Mouse (Mus musculus) forebrain, embryonic 12.5 days (tissue): ENCODE results near the gene Gas2l1. TPM values are rescaled to one million over a fixed set of nuclear protein-coding genes. Genes with fewer than 3 reads are reported as not detected.

Experiments used
- ATAC-seq: fragments of 200-750 bp; cut with Nextera tagmentation; 2 replicates; pipeline ENCODE4 v1.8.0; 2017; ENCODE audit warnings: moderate TSS enrichment; ENCODE audit not compliant: low FRiP score
- H3K27ac ChIP-seq: fragments of 300-500 bp; sonication (generic); 2 replicates; pipeline ENCODE4 v1.5.1; 2016; ENCODE audit warnings: mild to moderate bottlenecking
- H3K27me3 ChIP-seq: fragments of 300-500 bp; sonication (generic); 2 replicates; pipeline ENCODE4 v1.6.1; 2016; ENCODE audit warnings: mild to moderate bottlenecking
- H3K36me3 ChIP-seq: fragments of 300-500 bp; sonication (generic); replicated peaks from 2 replicates; pipeline ENCODE4 v1.6.1; 2016; ENCODE audit warnings: mild to moderate bottlenecking
- H3K4me1 ChIP-seq: fragments of 300-500 bp; sonication (generic); 2 replicates; pipeline ENCODE4 v1.6.1; 2016
- H3K4me2 ChIP-seq: fragments of 300-500 bp; sonication (generic); 2 replicates; pipeline ENCODE4 v1.6.1; 2016; ENCODE audit warnings: mild to moderate bottlenecking, moderate library complexity
- H3K4me3 ChIP-seq: fragments of 300-500 bp; sonication (generic); replicated peaks from 2 replicates; pipeline ENCODE4 v1.5.1; 2016; ENCODE audit warnings: mild to moderate bottlenecking
- H3K9ac ChIP-seq: fragments of 300-500 bp; sonication (generic); 2 replicates; pipeline ENCODE4 v1.6.1; 2016; ENCODE audit warnings: mild to moderate bottlenecking
- H3K9me3 ChIP-seq: fragments of 300-500 bp; sonication (generic); 2 replicates; pipeline ENCODE4 v1.6.1; 2016
- WGBS: fragments of 180-500 bp; shearing (Covaris S2); methylation state at CpG from one replicate; pipeline ENCODE4 v1.1.7; 2016; 5-methylcytosine and 5-hydroxymethylcytosine counted together
- polyA plus RNA-seq: library from polyadenylated mRNA; unstranded; fragments of >200 nt; fragmentation: Nextera tagmentation; extraction: Ambion mirVana; gene quantifications from 2 replicates; pipeline ENCODE4 v1.2.1, GENCODE M21; 2016

Gene Gas2l1
- polyA plus RNA-seq, 1 experiment from 2014 or later, result 31.8 TPM

- H3K9ac ChIP-seq, result no peak overlapping the region
Observed at GRCm38 (mm10) chr11:5062860-5063505, 2.1 kb downstream of the Gas2l1 start.

DNA sequence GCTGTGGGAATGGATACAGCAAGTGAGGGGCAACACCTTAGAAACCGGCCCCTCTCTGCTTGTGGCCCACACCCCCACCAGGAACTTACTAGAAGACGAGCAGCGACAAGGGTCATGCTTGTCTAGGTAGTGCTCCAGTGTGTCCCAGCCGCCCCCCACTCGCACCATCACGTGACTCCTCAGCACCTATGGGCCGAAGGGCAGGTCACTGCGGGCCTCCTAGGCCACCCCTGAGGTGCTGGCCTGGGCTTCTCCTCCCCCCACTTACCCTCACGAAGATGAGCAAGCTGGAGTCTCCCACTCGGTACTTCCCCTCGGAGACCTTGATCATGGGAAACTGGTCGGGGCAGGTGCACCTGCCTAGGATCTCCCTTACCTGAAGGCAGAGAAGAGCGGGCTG lies 2.8 kb downstream of the Gas2l1 start:
- peak overlapping the region; percentile 48; the same call in 1 of the 2 replicates for H3K9ac ChIP-seq
- peaks cover 63% of the 10 kb centered on the region for H3K4me1 ChIP-seq

More at GRCm38 (mm10) chr11:5062860-5063505, 2.1 kb downstream of the Gas2l1 start:
- Histone ChIP-seq H3K9me3 (no peaks in the 10 kb centered on the region), H3K4me1 (peaks cover 56% of the 10 kb centered on the region), H3K27me3 (peaks cover 69% of the 10 kb centered on the region), H3K27ac (no peak overlapping the region), H3K4me2 (no peak overlapping the region), H3K4me3 (no peak overlapping the region), H3K36me3 (peaks cover 9% of the 10 kb centered on the region)
- 64% methylated on average over 13 of the region's 13 CpGs for WGBS
- ATAC-seq, result no peak

GRCm38 (mm10) chr11:5061413-5062139 lies 3.6 kb downstream of the Gas2l1 start:
- Histone ChIP-seq H3K36me3 (no peaks in the 10 kb centered on the region), H3K4me1 (peaks cover 68% of the 10 kb centered on the region), H3K27me3 (peaks cover 83% of the 10 kb centered on the region), H3K9ac (peak overlapping the region; percentile 48; the same call in 1 of the 2 replicates), H3K4me3 (peak overlapping the region; percentile 39), H3K27ac (no peak overlapping the region), H3K9me3 (no peaks in the 10 kb centered on the region), H3K4me2 (peak overlapping the region; percentile 70)
- peak; percentile 18 for ATAC-seq
- under 1% methylated on average over 58 of the region's 62 CpGs for WGBS

More for the DNA sequence above, 2.8 kb downstream of the Gas2l1 start:
- no peak overlapping the region for H3K27ac ChIP-seq
- no peak for ATAC-seq
- 11% methylated on average over 13 of the region's 13 CpGs for WGBS
- H3K36me3 ChIP-seq, result peaks cover 3% of the 10 kb centered on the region; the same call in 1 of the 2 replicates
- no peaks in the 10 kb centered on the region for H3K9me3 ChIP-seq
- peaks cover 75% of the 10 kb centered on the region for H3K27me3 ChIP-seq
- peak overlapping the region; percentile 39 for H3K4me3 ChIP-seq
- H3K4me2 ChIP-seq, result peak overlapping the region; percentile 70

DNA sequence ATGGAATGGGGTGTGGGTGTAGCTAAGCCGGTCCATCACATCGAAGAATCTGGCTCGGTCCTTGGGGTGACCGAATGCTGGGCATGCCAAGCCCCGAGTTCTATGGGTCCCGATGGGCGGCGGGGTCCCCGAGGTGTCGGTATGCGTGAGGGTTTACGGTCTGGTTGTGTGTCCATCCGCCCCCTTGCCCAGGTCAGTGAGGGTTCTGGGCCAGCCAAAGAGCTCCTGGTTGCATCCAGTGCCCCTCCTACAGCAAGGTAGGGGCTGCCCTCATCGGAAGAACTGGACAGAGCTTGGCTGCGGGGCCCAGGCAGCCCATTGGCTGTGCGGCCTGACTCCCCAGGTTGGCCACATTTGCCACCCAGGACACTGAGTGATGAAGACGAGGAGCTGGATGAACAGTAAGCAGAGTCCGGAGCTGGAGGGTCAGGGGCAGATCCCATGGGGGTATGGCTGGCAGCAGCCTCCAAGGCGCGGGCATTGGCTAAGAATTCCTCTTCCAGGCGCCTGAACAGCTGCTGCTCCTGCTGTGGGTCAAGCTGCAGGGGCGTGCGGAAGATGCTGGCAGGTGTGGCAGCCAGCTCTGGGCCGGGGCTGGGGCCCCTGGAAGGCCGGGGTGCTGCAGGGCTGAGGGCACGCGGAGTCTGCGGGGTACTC lies 4.2 kb downstream of the Gas2l1 start:
- 47% methylated on average over 28 of the region's 28 CpGs for WGBS
- peak overlapping the region; percentile 70 for H3K4me2 ChIP-seq
- H3K27me3 ChIP-seq, result peaks cover 90% of the 10 kb centered on the region
- H3K9ac ChIP-seq, result peak overlapping the region; percentile 48; the same call in 1 of the 2 replicates
- no peaks in the 10 kb centered on the region for H3K9me3 ChIP-seq
- no peak for ATAC-seq
- peaks cover 75% of the 10 kb centered on the region for H3K4me1 ChIP-seq
- H3K4me3 ChIP-seq, result peak overlapping the region; percentile 39
- no peak overlapping the region for H3K27ac ChIP-seq
- H3K36me3 ChIP-seq, result no peaks in the 10 kb centered on the region

DNA sequence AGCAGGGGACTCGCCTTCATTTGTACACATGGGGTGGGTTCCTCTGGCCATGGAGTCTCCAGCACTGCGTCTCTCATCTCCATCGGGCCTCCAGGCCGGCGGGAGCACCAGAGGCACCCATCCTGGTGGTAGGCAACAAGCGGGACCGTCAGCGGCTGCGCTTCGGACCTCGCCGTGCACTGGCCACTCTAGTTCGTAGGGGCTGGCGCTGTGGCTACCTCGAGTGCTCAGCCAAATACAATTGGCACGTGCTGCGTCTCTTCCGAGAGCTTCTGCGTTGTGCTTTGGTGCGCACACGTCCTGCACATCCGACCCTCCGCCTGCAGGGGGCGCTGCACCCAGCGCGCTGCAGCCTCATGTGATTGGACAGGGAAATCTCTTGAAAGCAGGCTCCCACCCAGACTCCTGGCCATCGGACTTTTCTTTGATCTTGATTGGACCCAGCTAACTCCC lies 5.4 kb downstream of the Gas2l1 start:
- no peak for ATAC-seq
- no peak overlapping the region for H3K9ac ChIP-seq
- H3K4me1 ChIP-seq, result peaks cover 78% of the 10 kb centered on the region
- peaks cover 99% of the 10 kb centered on the region for H3K27me3 ChIP-seq
- H3K4me2 ChIP-seq, result peak overlapping the region; percentile 5; the same call in 1 of the 2 replicates
- H3K9me3 ChIP-seq, result no peaks in the 10 kb centered on the region
- H3K27ac ChIP-seq, result no peak overlapping the region
- H3K36me3 ChIP-seq, result no peaks in the 10 kb centered on the region
- WGBS, result 10% methylated on average over 27 of the region's 27 CpGs
- H3K4me3 ChIP-seq, result peak overlapping the region; percentile 8; the same call in 1 of the 2 replicates

GRCm38 (mm10) chr11:5059230-5059629 lies 5.9 kb downstream of the Gas2l1 start:
- no peak overlapping the region for H3K27ac ChIP-seq
- no peaks in the 10 kb centered on the region for H3K36me3 ChIP-seq
- no peaks in the 10 kb centered on the region for H3K9me3 ChIP-seq
- peaks cover 96% of the 10 kb centered on the region for H3K27me3 ChIP-seq
- H3K4me3 ChIP-seq, result peak overlapping the region; percentile 8; the same call in 1 of the 2 replicates
- no peak overlapping the region for H3K9ac ChIP-seq
- H3K4me1 ChIP-seq, result peaks cover 73% of the 10 kb centered on the region
- 26% methylated on average over 14 of the region's 14 CpGs for WGBS
- no peak for ATAC-seq
- no peak overlapping the region for H3K4me2 ChIP-seq

GRCm38 (mm10) chr11:5058783-5059182 lies 6.3 kb downstream of the Gas2l1 start:
- Histone ChIP-seq H3K9me3 (no peaks in the 10 kb centered on the region), H3K4me2 (no peak overlapping the region), H3K27me3 (peaks cover 91% of the 10 kb centered on the region), H3K27ac (no peak overlapping the region), H3K36me3 (no peaks in the 10 kb centered on the region), H3K4me3 (no peak overlapping the region), H3K9ac (no peak overlapping the region), H3K4me1 (peaks cover 68% of the 10 kb centered on the region)
- ATAC-seq, result no peak
- 39% methylated on average over 9 of the region's 9 CpGs for WGBS

DNA sequence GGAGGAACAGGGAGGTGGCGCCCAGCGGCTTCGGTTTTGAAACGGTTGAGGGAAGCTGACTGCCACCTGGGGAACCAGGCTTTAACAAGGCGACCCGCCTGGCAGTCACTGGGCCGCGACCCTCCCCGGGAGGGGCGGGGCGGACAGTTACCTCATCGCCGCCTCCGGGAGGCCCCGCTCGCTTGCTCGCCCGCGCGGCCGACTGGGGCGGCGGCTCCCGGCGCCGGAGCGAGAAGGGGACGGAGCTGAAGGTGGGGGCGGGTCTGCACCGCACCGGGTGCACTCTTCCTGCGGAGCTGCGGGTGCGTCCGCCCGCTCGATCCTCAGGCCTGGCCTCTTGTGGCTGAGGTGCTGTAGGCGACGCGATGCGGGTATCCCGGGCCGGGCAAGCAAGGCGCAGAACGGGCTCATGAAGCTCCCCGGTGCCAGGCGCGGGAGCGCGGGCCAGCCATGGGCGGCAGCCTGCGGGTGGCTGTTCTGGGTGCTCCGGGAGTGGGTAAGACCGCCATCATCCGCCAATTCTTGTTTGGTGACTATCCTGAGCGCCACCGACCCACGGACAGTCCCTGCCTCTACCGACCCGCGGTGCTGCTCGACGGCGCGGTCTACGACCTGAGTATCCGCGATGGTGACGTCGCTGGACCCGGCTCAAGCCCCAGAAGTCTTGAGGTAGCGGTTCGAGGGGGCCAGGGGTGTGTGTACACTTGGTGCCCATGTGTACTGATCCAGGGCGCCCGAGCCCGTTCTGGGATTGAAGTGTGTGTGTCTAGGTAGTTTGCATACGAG lies 7.1 kb downstream of the Gas2l1 start, which contains the start of gene Rasl10a:
Rasl10a (plus strand) TSS at position 273 of the 786 bp plus-strand sequence.
- no peaks in the 10 kb centered on the region for H3K36me3 ChIP-seq
- H3K4me2 ChIP-seq, result peak within 1 kb of the TSS; percentile 77
- H3K9me3 ChIP-seq, result no peaks in the 10 kb centered on the region
- peaks cover 62% of the 10 kb centered on the region for H3K4me1 ChIP-seq
- no peak for ATAC-seq
- H3K4me3 ChIP-seq, result peak within 1 kb of the TSS; percentile 47
- H3K27me3 ChIP-seq, result peaks cover 84% of the 10 kb centered on the region
- no peak within 1 kb of the TSS for H3K27ac ChIP-seq
- peak within 1 kb of the TSS; percentile 49 for H3K9ac ChIP-seq
- WGBS, result 2% methylated on average over 75 of the region's 77 CpGs

GRCm38 (mm10) chr11:5057541-5057855 lies 7.6 kb downstream of the Gas2l1 start:
- peak overlapping the region; percentile 49; the same call in 1 of the 2 replicates for H3K9ac ChIP-seq
- WGBS, result 10% methylated on average over 8 of the region's 8 CpGs
- peaks cover 78% of the 10 kb centered on the region for H3K27me3 ChIP-seq
- H3K4me2 ChIP-seq, result peak overlapping the region; percentile 77
- H3K4me1 ChIP-seq, result peaks cover 57% of the 10 kb centered on the region
- H3K36me3 ChIP-seq, result no peaks in the 10 kb centered on the region
- H3K4me3 ChIP-seq, result peak overlapping the region; percentile 47
- no peaks in the 10 kb centered on the region for H3K9me3 ChIP-seq
- no peak for ATAC-seq
- no peak overlapping the region for H3K27ac ChIP-seq

DNA sequence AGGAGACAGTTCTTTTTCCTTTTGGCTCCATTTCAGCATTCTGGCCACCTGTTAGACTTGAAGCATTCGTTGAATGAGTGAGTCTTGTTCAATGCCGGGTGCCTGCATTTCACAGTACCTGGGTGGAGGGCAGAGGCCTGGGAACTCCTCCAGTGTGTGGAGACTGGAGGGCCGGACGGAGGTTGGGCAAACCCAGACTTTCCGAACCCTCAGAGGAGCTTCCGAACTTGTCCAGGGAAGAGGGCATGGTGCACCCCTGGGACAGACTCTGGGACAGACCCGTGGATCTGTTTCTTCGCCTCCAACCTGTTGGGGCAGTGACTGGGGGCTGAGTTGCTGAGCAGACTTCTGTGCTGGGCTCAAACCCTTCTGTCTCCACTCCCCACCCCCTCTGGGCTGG lies 8.1 kb downstream of the Gas2l1 start:
- WGBS, result 49% methylated on average over 8 of the region's 8 CpGs
- Histone ChIP-seq H3K9ac (no peak overlapping the region), H3K27ac (no peak overlapping the region), H3K9me3 (no peaks in the 10 kb centered on the region), H3K4me3 (no peak overlapping the region), H3K36me3 (no peaks in the 10 kb centered on the region), H3K27me3 (peaks cover 74% of the 10 kb centered on the region), H3K4me2 (no peak overlapping the region), H3K4me1 (peaks cover 53% of the 10 kb centered on the region)
- ATAC-seq, result no peak

- H3K4me1 ChIP-seq, result peaks cover 44% of the 10 kb centered on the region
- no peak for ATAC-seq
- no peaks in the 10 kb centered on the region for H3K36me3 ChIP-seq
- H3K4me2 ChIP-seq, result no peak overlapping the region; the same call in 1 of the 2 replicates
- no peak overlapping the region for H3K27ac ChIP-seq
- WGBS, result 19% methylated on average over 23 of the region's 23 CpGs
- H3K4me3 ChIP-seq, result no peak overlapping the region
- H3K9ac ChIP-seq, result no peak overlapping the region
- H3K27me3 ChIP-seq, result peaks cover 66% of the 10 kb centered on the region
- H3K9me3 ChIP-seq, result no peaks in the 10 kb centered on the region
Observed at GRCm38 (mm10) chr11:5055945-5056938, 8.9 kb downstream of the Gas2l1 start.
